Mouse (Mus musculus) stomach, embryonic 15.5 days (tissue): Measurements from ENCODE around the gene Crat. TPM values are rescaled to one million over a fixed set of nuclear protein-coding genes. Genes with fewer than 3 reads are reported as not detected.
A peak's percentile ranks its signal among the peaks of the same experiment; 100 is the strongest.

ENCODE experiments used
- ATAC-seq: fragments of 200-750 bp; cut with Nextera tagmentation; 2 replicates; pipeline ENCODE4 v1.8.0; 2017; ENCODE audit warnings: low read depth, moderate number of reproducible peaks, moderate TSS enrichment; ENCODE audit not compliant: insufficient read depth, low FRiP score
- H3K27ac ChIP-seq: fragments of 300-500 bp; sonication (generic); 2 replicates; pipeline ENCODE4 v1.5.1; 2015; ENCODE audit warnings: mild to moderate bottlenecking, inconsistent platforms
- H3K27me3 ChIP-seq: fragments of 300-500 bp; sonication (generic); replicated peaks from 2 replicates; pipeline ENCODE4 v1.6.1; 2015; ENCODE audit warnings: inconsistent platforms
- H3K36me3 ChIP-seq: fragments of 300-500 bp; sonication (generic); 2 replicates; pipeline ENCODE4 v1.6.1; 2015; ENCODE audit warnings: inconsistent platforms
- H3K4me1 ChIP-seq: fragments of 300-500 bp; sonication (generic); 2 replicates; pipeline ENCODE4 v1.6.1; 2015; ENCODE audit warnings: inconsistent platforms
- H3K4me2 ChIP-seq: fragments of 300-500 bp; sonication (generic); 2 replicates; pipeline ENCODE4 v1.6.1; 2015; ENCODE audit warnings: mild to moderate bottlenecking, inconsistent platforms
- H3K4me3 ChIP-seq: fragments of 300-500 bp; sonication (generic); replicated peaks from 2 replicates; pipeline ENCODE4 v1.5.1; 2015; ENCODE audit warnings: inconsistent platforms
- H3K9ac ChIP-seq: fragments of 300-500 bp; sonication (generic); 2 replicates; pipeline ENCODE4 v1.6.1; 2015; ENCODE audit warnings: inconsistent platforms
- H3K9me3 ChIP-seq: fragments of 300-500 bp; sonication (generic); 2 replicates; pipeline ENCODE4 v1.6.1; 2016; ENCODE audit warnings: inconsistent platforms
- WGBS: fragments of 180-500 bp; shearing (Covaris S2); methylation state at CpG from one replicate; pipeline ENCODE4 v1.1.7; 2015; 5-methylcytosine and 5-hydroxymethylcytosine counted together
- microRNA-seq: library from miRNA; unstranded; fragments of <30 nt; microRNA quantifications from one replicate; pipeline ENCODE4, GENCODE M21; 2016
- polyA plus RNA-seq: library from polyadenylated mRNA; unstranded; fragments of >200 nt; fragmentation: Nextera tagmentation; extraction: Ambion mirVana; gene quantifications from 2 replicates; pipeline ENCODE4 v1.2.1, GENCODE M21; 2015

Gene Crat
- polyA plus RNA-seq, 1 experiment from 2014 or later, result 22.2 TPM

GRCm38 (mm10) chr2:30360626-30361025 is 55.0 kb downstream of the Crat start:
- 57% methylated on average over 10 of the region's 10 CpGs for WGBS
- Histone ChIP-seq H3K27me3 (no peaks in the 10 kb centered on the region), H3K9me3 (no peaks in the 10 kb centered on the region), H3K4me1 (peaks cover 49% of the 10 kb centered on the region), H3K36me3 (no peaks in the 10 kb centered on the region), H3K4me2 (no peak overlapping the region), H3K4me3 (no peak overlapping the region), H3K27ac (no peak overlapping the region), H3K9ac (no peak overlapping the region)
- no peak for ATAC-seq

- H3K9me3 ChIP-seq, result no peaks in the 10 kb centered on the region
- peak within 1 kb of the TSS; percentile 82 for H3K27ac ChIP-seq
- no peaks in the 10 kb centered on the region for H3K27me3 ChIP-seq
- H3K36me3 ChIP-seq, result peaks cover 2% of the 10 kb centered on the region; the same call in 1 of the 2 replicates
- peak within 1 kb of the TSS; percentile 96 for H3K4me2 ChIP-seq
- ATAC-seq, result peak; percentile 50
- WGBS, result 2% methylated on average over 73 of the region's 73 CpGs
- peak within 1 kb of the TSS; percentile 83 for H3K4me3 ChIP-seq
- peaks cover 47% of the 10 kb centered on the region for H3K4me1 ChIP-seq
- H3K9ac ChIP-seq, result peak within 1 kb of the TSS; percentile 80
Measured at GRCm38 (mm10) chr2:30358533-30359531, 56.8 kb downstream of the Crat start, which contains the start of gene Sh3glb2. Gene Sh3glb2 (minus strand): TSS chr2:30359337.

- H3K9ac ChIP-seq, result peak overlapping the region; percentile 80; the same call in 1 of the 2 replicates
- WGBS, result 46% methylated on average over 8 of the region's 8 CpGs
- no peak for ATAC-seq
- H3K27ac ChIP-seq, result peak overlapping the region; percentile 82
- H3K4me2 ChIP-seq, result peak overlapping the region; percentile 96
- H3K4me3 ChIP-seq, result peak overlapping the region; percentile 83
- peaks cover 49% of the 10 kb centered on the region for H3K4me1 ChIP-seq
- peaks cover 5% of the 10 kb centered on the region; the same call in 1 of the 2 replicates for H3K36me3 ChIP-seq
- no peaks in the 10 kb centered on the region for H3K9me3 ChIP-seq
- no peaks in the 10 kb centered on the region for H3K27me3 ChIP-seq
Measured at GRCm38 (mm10) chr2:30357552-30358510, 57.8 kb downstream of the Crat start.

GRCm38 (mm10) chr2:30356906-30357305 is 58.7 kb downstream of the Crat start:
- no peak for ATAC-seq
- peak overlapping the region; percentile 96; the same call in 1 of the 2 replicates for H3K4me2 ChIP-seq

GRCm38 (mm10) chr2:30356266-30356665 is 59.3 kb downstream of the Crat start:
- H3K9ac ChIP-seq, result no peak overlapping the region
- 34% methylated on average over 4 of the region's 4 CpGs for WGBS
- no peak for ATAC-seq

More at GRCm38 (mm10) chr2:30356906-30357305, 58.7 kb downstream of the Crat start:
- Histone ChIP-seq H3K4me1 (peaks cover 49% of the 10 kb centered on the region), H3K36me3 (peaks cover 5% of the 10 kb centered on the region), H3K9me3 (no peaks in the 10 kb centered on the region), H3K4me3 (no peak overlapping the region), H3K27ac (peak overlapping the region; percentile 82; the same call in 1 of the 2 replicates), H3K9ac (no peak overlapping the region), H3K27me3 (no peaks in the 10 kb centered on the region)
- 57% methylated on average over 9 of the region's 9 CpGs for WGBS

GRCm38 (mm10) chr2:30355861-30356260 is 59.8 kb downstream of the Crat start:
- H3K27me3 ChIP-seq, result no peaks in the 10 kb centered on the region
- H3K4me1 ChIP-seq, result peaks cover 49% of the 10 kb centered on the region
- no peak overlapping the region for H3K9ac ChIP-seq
- no peak overlapping the region for H3K4me3 ChIP-seq
- ATAC-seq, result no peak; the same call in 1 of the 2 replicates
- WGBS, result 50% methylated on average over 4 of the region's 4 CpGs
- peaks cover 5% of the 10 kb centered on the region for H3K36me3 ChIP-seq
- H3K9me3 ChIP-seq, result no peaks in the 10 kb centered on the region
- H3K4me2 ChIP-seq, result 0 out of 2 replicates have a peak overlapping the region, but pooled peaks have one; percentile 2
- peak overlapping the region; percentile 67 for H3K27ac ChIP-seq

More at GRCm38 (mm10) chr2:30356266-30356665, 59.3 kb downstream of the Crat start:
- Histone ChIP-seq H3K4me3 (no peak overlapping the region), H3K4me1 (peaks cover 49% of the 10 kb centered on the region), H3K27ac (peak overlapping the region; percentile 67), H3K36me3 (peaks cover 5% of the 10 kb centered on the region), H3K9me3 (no peaks in the 10 kb centered on the region), H3K27me3 (no peaks in the 10 kb centered on the region), H3K4me2 (0 out of 2 replicates have a peak overlapping the region, but pooled peaks have one; percentile 2)

- no peak overlapping the region for H3K4me3 ChIP-seq
- H3K9me3 ChIP-seq, result no peaks in the 10 kb centered on the region
- 59% methylated on average over 2 of the region's 2 CpGs for WGBS
- H3K9ac ChIP-seq, result no peak overlapping the region
- H3K4me1 ChIP-seq, result peaks cover 16% of the 10 kb centered on the region
- no peak overlapping the region for H3K4me2 ChIP-seq
- ATAC-seq, result no peak
- H3K27me3 ChIP-seq, result no peaks in the 10 kb centered on the region
- H3K27ac ChIP-seq, result no peak overlapping the region
- peaks cover 38% of the 10 kb centered on the region for H3K36me3 ChIP-seq
Measured at GRCm38 (mm10) chr2:30351149-30351548, 64.5 kb downstream of the Crat start.

Small RNA genes within 50 kb of the gene (microRNA-seq; reads per million reads assigned to microRNA genes)
- gene Gm47292, result not detected

Other genes with a start within 250 kb of the Crat start
- gene Endog, start 244.3 kb downstream of the Crat start, polyA plus RNA-seq, result 28.8 and 31.5 TPM in 2 replicates
- gene Spout1, start 237.4 kb downstream of the Crat start, polyA plus RNA-seq, result 56.7 and 62.9 TPM in 2 replicates
- gene Kyat1, start 210.0 kb downstream of the Crat start, polyA plus RNA-seq, result 16.2 and 17.4 TPM in 2 replicates
- 37.2 and 37.6 TPM in 2 replicates for gene Lrrc8a, start 178.1 kb downstream of the Crat start, polyA plus RNA-seq
- 0.22 and 0.35 TPM in 2 replicates for gene Gm28035, start 175.2 kb downstream of the Crat start, polyA plus RNA-seq
- gene Phyhd1, start 149.6 kb downstream of the Crat start, polyA plus RNA-seq, result 13.1 and 14.2 TPM in 2 replicates
- gene Gm28038, start 134.8 kb downstream of the Crat start, polyA plus RNA-seq, result not detected in 2 replicates
- 33.2 and 33.3 TPM in 2 replicates for gene Dolk, start 129.5 kb downstream of the Crat start, polyA plus RNA-seq
- gene Nup188, start 129.4 kb downstream of the Crat start, polyA plus RNA-seq, result 22.4 and 29.7 TPM in 2 replicates
- gene Sh3glb2, start 56.5 kb downstream of the Crat start, polyA plus RNA-seq, result 92.6 and 94.6 TPM in 2 replicates
- gene Miga2, start 51.6 kb downstream of the Crat start, polyA plus RNA-seq, result 20.8 and 24.3 TPM in 2 replicates
- 42.5 and 45.5 TPM in 2 replicates for gene Dolpp1, start 23.6 kb downstream of the Crat start, polyA plus RNA-seq
- gene Ptpa, start 226 bp upstream of the Crat start, polyA plus RNA-seq, result 128 and 137 TPM in 2 replicates
- gene Ier5l, start 58.4 kb upstream of the Crat start, polyA plus RNA-seq, result 3.2 and 3.3 TPM in 2 replicates
- gene Cstad, start 179.2 kb upstream of the Crat start, polyA plus RNA-seq, result 0.71 and 0.72 TPM in 2 replicates